Mouse (Mus musculus): ENCODE data around the gene Evpl.
A peak's percentile ranks its signal among the peaks of the same experiment; 100 is the strongest.

The Evpl gene

DNA sequence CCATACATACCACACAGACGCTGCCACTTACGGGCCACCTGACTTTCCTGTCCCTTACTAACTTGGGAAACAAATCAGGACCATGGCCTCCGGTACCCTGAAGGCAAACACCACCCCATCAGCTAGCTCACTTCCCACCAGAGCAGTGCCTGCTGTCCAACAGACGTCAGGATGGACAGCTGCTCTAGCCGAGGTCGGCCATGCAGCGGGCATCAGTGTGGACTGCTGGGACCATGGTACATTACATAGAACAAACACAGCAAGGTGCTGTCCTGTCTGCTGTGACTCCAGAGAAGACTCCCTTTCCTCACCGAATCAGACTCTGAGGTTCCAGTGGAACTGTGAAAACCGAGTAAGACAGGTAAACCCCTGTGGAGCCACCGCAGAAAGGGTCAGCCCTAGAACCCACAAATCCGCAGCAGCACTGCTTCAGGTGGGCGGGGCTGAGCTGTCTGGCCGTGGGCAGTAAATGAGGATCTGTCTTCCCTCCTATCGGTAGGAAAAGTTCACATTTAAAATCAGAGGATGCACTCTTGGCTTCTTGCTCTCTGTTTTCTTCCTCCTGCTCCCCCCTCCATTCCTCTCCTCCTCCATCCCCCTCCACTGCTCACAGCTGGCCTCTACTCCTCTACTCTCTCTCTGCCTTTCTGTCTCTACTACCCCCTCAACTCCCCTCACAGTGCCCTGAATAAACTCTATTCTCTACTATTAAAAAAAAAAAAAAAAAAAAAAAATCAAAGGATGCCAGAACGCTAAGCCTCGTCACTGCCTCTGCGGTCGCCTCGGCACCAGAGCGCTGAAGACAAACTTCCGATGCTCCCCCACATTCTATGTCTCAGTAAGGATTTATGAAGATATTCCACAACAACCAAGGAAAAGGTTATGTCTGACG, 17.5 kb upstream of the Evpl start:
- DNase-seq (ENCODE audit: low spot score in 2 of 2) = no peak

DNA sequence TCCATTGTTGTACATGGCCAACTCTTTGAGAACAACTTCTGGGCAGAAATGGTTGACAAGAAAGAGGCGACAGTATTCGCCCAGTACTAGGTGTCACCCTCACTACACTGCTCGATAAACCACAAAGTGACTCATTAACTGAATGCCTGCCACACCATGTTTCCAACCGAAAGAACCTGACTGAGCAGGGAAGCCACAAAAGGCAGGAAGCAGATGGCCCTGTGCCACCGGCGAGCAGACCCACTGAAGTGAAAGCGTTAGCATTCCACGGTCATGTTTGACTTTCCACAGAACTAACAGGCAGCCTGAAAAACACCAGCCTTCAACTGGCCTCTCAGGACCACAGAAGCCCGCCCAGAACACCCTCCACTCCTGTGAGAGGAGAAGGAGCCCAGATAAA, 16.8 kb upstream of the Evpl start:
- peak; percentile 47 to 71 for DNase-seq (ENCODE audit: low spot score in 2 of 2)

- DNase-seq (ENCODE audit: low spot score in 2 of 2) = no peak
These were observed 15.3 kb upstream of the Evpl start for GRCm38 (mm10) chr11:116253076-116253600.

DNA sequence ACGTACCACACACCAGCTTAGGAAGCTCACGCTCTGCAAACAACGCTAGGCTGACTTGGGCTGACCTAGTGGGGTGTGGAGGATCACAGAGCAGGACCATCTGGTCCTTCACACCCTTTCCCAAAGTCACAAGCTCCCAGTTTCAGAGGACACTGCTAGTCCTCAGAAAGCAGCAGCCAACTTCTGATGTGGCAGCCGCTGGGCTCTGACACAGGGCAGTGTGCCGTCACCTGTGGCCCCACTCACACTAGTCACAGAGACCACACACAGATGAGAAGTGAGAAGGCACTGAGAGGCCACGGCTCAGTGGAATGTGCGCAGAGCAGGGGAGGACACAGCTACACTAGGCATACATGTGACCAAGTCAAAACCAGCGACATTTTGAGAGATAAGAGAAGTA, 13.0 kb upstream of the Evpl start:
- no peak for DNase-seq (ENCODE audit: low spot score in 2 of 2)

- no peak for DNase-seq (ENCODE audit: low spot score in 2 of 2)
These were observed 9.8 kb upstream of the Evpl start for GRCm38 (mm10) chr11:116247502-116248222.

DNA sequence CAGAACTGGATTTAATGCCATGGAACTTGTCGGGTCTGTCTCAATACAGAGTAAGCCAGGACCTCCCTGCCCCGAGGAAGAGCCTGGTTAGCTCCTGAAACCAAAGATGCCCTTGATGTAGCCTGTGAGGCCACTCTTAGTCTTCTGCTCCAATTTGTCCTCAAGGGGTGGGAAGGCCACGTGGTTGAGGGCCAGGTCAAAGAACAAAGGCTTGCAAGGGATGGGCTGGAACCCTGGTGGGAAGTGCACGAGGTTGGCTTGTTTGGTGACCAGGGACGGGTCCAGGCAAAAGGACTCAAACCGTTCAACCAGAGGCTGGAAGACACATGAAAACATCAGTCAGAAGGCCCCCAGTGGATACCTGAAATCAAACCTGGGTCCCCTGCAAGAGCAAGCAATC, 7.7 kb upstream of the Evpl start:
- DNase-seq (ENCODE audit: low spot score in 2 of 2) = no peak

DNA sequence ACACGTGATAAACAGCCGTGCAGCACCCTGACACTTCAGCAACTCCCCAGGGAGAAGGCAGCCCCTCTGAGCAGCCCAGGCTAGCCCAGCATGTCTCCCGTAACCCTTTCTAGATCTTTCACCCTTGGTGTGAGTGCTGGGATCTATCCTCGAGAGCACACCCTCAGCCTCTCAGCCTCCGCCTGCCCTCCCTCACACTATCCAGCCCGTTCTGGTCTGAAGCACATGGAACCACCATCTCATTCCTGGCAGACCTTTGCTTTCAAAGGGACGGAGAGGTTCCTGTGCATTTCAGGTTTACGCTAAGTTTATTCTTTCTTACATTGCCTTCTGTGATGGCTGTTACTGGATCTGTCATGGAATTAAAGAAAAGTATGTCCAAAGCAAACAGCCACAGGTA, 6.7 kb upstream of the Evpl start:
- DNase-seq (ENCODE audit: low spot score in 2 of 2) = no peak

GRCm38 (mm10) chr11:116241744-116242235, 3.9 kb upstream of the Evpl start:
- DNase-seq (ENCODE audit: low spot score in 2 of 2) = no peak

DNA sequence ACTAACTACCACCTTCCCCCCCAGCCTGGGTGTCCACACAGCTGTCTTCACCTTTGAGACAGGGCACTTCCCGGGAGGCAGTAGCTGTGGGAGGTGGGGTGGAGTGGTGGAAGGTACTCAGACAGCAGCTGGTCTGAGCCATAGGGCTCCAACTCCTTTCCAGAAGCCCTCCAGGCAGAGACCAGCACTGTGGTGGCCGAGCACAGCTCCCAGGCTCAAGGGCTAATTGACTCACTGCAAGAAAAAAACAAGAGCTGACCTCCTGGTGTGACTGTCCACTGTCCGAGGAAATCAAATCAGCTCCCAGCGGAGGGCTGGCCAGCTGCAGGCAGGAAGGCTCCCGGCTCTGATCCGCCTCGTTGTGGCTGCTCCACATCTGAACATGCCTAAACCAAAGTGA, 1.9 kb upstream of the Evpl start:
- DNase-seq (ENCODE audit: low spot score in 2 of 2) = no peak

- DNase-seq (ENCODE audit: low spot score in 2 of 2) = no peak
These were observed 3.0 kb downstream of the Evpl start for GRCm38 (mm10) chr11:116234901-116235300.

DNA sequence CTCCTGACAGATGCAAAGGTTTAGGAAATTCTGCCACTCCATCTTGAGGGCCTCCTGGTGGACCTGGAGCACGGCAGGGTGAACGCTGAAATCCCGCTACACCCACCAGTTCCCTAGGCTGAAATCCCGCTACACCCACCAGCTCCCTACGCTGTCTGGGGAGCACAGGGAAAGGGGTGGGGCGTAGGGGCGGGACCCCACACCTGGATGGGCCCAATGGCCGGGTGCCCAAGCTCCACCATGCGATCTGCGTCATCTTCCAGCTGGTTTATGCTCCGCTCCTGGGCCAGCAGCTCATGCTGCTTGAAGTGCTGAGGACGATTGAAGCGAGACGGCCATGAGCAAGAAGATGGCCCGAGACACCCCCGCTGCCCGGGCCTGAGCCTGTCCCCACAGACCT, 5.5 kb downstream of the Evpl start:
- DNase-seq (ENCODE audit: low spot score in 2 of 2) = no peak

DNA sequence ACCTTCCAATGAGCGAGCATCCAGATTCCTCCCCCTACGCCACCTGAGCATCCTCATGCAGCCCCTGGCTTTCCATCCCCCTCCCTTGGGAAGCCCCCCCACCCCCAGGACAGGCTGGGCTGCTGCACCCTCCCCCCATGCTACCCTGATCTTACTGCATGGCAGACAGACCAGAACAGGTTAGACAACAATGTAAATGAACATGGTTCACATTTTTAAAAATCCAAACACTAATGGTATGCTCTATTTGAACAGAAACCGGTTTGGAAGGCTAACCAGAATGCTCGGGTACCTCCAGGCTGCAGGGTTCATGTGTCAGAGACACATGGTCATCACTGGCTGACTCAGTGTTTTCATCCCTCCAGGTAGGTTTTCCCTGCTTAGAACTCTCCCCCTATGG, 9.2 kb downstream of the Evpl start:
- DNase-seq (ENCODE audit: low spot score in 2 of 2) = no peak

DNA sequence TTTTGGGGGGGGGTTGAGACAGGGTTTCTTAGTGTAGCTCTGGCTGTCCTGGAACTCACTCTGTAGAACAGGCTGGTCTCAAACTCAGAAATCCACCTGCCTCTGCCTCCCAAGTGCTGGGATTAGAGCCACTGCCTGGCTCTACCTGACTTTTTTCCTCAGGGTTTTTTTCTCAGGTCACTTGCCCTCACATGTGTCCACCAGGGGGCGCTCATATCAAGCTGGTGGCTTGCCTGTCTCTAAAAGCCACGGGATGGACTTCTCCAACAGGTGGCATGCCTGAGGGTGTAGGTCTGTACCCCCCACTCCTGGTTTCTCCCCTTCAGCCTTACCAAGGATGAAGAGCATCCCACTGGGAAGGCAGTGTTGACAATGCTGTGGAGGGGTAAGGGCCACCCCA, 11.5 kb downstream of the Evpl start:
- DNase-seq (ENCODE audit: low spot score in 2 of 2) = peak; percentile 71 to 81

- no peak for DNase-seq (ENCODE audit: low spot score in 2 of 2)
These were observed 15.2 kb downstream of the Evpl start for GRCm38 (mm10) chr11:116222740-116223059.

GRCm38 (mm10) chr11:116221931-116222739, 15.7 kb downstream of the Evpl start:
- no peak for DNase-seq (ENCODE audit: low spot score in 2 of 2)

DNA sequence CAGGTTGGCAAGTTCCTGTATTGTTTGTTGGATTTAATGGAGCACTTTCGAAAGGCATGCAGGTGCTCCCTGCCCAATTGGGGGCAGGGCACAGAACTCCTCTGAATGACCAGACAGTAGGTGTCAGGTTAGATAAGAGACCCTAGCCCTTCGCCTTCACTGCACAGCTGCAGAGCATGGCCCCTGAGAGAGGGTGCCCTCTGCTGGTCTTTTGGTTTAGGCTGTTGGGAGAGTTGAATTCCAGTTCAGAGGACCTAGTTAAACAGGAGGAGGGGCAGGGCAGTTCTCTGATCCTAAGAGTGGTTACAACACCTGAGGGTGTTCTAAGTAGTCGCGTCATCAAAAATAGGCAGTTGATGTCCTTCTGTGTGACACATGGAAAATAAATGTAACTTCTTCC, 18.0 kb downstream of the Evpl start:
- peak; percentile 28 to 38 for DNase-seq (ENCODE audit: low spot score in 2 of 2)

DNA sequence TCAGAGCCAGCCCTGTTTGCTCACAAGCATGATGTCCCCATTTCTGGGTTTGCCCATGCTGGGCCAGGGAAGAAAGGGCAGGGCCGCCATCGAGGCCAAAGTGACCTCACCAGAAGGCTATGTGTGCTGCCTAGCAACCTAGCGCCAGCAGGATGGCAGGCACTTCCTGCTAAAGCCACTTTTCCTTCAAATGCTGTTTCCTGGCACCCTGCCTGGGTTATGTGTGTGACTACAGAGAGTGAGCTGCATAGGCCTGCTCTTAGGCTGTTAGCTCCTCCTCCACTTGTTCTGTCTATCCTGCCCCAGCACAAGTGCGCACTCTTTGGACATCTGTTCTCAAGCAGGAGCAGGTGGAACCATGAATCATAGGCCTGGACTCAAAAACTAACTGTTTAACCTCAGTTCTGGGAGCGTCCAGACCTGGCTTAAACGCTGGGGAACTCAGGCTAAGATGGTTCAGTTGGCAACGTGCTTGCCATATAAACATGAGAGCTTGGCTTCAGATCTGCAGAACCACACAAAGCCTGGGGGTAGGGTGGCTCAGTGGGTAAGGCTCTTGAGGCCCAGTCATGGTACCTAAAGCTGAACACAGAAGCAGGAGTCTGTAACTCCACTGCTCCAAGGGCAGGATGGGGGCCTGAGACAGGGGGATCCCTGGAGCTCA, 19.0 kb downstream of the Evpl start:
- peak in 1 of 2 experiments; percentile 21 for DNase-seq (ENCODE audit: low spot score in 2 of 2)

- no peak for DNase-seq (ENCODE audit: low spot score in 2 of 2)
These were observed 19.6 kb downstream of the Evpl start for GRCm38 (mm10) chr11:116218263-116218662.

DNA sequence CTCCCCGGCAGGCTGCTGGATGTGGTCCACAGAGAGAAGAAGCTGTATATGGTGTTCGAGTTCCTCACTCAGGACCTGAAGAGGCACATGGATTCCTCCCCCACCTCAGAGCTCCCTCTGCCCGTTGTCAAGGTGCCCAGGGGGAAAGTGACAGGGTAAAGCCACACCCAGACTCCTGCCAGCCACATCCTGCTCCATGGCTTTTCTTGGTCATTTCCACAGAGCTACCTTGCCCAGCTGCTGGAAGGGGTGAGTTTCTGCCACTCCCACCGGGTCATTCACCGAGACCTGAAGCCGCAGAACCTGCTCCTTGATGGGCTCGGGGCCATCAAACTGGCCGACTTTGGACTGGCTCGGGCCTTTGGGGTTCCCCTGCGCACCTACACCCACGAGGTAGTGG, 21.3 kb downstream of the Evpl start:
- DNase-seq (ENCODE audit: low spot score in 2 of 2) = no peak

- DNase-seq (ENCODE audit: low spot score in 2 of 2) = no peak
These were observed 21.9 kb downstream of the Evpl start for GRCm38 (mm10) chr11:116215991-116216390.

DNA sequence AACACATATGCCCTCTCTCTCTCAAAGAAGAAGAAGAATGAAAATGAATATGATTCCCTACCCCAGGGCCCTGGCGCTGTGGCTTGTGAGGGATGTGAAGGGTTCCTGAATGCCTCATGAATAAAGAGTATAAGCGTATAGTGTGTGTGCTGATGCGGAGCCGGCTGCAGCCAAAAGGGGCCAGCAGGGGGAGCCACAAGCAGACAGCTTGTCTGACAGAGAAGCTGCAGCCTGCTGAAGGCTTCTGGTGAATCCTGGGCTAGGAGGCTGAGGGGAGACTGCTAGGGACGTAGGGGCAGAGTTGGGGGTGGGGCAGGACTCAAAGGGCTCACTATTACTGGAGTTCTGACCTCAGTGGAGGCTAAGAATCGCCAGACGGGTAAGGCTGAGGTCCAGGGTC, 22.7 kb downstream of the Evpl start:
- peak in 1 of 2 experiments; percentile 26 for DNase-seq (ENCODE audit: low spot score in 2 of 2)
